Mouse (Mus musculus): Measurements from ENCODE around the gene Elmo2. TPM values are rescaled to one million over a fixed set of nuclear protein-coding genes. Genes with fewer than 3 reads are reported as not detected.
A peak's percentile ranks its signal among the peaks of the same experiment; 100 is the strongest.

The Elmo2 gene
- total RNA-seq, 4 experiments from 2014 or later, result 22.8 to 36.2 (median 31.4) TPM

DNA sequence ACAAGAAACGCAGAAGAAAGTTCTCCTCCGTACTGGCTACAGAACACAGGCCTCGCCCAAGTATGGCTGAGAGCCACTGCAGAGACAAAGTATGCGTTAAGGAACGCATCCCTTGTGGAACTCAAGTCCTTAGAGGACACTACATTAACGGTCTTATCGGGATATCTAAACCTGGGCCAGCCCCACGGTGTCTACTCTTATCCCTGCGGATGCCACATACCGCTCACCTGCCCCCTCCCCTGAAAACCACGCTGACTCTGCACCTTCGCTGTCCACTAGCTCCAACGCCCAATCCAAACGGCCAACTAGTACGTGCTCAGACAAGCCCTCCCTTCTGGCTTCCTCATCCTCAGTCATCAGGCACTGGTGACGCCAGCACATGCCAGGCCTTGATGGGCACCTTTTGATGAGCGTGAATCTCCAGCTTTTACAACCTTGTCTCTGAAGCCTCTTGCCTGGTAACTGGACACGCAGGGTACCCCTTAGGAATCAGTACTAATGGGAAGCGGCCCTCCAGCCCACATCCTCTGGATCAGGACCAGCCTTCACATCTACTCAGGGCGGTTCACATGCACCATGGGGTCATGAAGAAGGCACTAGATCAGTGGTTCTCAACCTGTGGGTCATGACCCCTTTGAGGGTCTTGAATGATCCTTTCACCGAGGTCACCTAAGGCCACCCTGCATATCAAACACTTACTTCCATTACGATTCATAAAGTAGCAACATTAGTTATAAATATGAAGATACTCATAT, 4.1 kb downstream of the Elmo2 start:
- no peak for DNase-seq

DNA sequence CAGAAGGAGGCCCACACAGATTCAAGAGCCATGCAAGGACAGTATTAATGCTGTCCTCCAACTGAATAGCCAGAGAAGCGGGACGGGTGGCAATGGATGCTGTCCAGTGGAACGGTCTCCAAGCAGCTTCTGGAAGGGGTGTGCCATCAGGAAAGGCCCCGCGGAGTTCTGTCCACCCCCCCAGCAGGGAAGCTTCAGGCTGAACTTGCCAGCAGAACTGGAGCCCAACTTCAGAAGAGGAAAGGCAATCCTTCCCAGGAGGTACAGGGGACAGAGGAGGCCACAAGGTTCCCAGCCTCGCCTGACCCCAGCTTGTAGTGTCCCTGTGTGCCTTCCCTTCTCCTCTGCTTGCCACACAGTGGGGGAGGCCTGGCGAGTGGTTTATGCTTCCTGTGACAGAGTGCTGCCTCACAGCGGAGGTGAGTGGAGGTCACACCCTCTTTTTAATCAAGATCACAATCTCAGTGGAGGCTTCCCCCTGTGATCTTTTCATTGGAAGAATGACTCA, 4.8 kb downstream of the Elmo2 start:
- no peak for DNase-seq

DNA sequence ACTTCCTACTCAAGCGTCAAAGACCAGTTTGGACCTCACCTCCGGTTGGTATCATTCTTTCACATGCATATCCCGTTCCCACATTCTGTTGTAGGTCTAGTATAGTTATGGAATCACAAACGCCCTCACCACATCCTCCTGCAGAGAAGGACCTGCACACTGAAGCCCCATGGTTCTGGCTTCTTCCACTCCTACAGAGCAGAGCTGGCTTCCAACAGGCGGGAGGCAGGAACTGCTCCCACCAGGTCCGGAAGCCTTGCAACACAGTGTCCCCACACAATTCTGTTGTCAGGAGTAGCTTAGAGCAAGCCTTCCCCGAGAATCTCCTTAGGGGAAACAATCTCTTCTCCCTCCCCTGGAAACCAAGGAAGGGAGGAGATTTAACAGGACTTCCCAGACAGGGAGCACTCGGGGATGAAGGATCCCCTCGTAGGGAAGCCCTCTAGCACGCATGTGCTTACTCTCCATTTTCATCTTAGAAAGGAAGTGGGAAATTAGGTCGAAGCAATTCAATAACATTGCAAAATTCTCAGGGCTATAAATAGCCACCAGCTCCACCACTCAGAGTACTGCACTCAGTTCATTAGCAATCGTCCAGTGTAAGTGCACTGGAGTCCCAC, 5.6 kb downstream of the Elmo2 start:
- no peak for DNase-seq

DNA sequence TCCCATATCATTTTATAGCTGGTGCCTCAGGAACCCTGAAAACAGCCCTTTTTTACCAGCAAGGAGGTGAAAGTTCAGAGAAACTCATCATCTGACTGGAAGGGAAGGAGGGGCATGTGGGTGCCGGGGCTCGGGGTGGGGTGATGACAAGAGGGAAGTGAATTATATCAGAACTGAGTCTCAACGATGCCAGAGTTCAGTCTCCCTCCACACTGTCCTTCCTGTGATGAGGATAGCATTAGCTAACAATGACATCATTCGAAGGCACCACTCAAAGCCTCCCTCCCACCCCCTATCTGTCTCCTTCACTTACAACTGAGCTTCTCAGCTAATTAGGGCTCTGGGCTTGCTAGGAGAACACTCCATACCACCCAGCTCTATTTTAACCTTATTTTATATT, 6.8 kb downstream of the Elmo2 start:
- no peak for DNase-seq

DNA sequence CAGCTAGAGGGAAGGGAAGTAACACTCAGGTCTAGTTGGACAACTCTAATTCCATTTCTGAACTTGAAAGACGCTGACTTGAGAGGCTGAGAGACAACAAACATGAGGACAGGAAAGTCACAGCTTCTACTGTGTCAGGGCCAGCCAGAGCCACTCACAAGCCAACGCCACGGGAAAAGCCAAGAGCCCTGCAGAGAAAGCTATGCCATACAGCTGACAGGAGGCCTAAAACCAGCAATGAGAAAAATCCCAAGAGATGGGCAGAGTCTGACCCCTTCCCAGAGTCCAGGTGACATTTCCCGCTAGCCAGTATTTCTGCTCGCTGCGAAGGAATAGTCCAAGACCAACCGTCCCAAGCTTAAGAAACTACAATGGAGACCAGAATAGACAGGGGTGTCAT, 7.3 kb downstream of the Elmo2 start:
- DNase-seq, result no peak

DNA sequence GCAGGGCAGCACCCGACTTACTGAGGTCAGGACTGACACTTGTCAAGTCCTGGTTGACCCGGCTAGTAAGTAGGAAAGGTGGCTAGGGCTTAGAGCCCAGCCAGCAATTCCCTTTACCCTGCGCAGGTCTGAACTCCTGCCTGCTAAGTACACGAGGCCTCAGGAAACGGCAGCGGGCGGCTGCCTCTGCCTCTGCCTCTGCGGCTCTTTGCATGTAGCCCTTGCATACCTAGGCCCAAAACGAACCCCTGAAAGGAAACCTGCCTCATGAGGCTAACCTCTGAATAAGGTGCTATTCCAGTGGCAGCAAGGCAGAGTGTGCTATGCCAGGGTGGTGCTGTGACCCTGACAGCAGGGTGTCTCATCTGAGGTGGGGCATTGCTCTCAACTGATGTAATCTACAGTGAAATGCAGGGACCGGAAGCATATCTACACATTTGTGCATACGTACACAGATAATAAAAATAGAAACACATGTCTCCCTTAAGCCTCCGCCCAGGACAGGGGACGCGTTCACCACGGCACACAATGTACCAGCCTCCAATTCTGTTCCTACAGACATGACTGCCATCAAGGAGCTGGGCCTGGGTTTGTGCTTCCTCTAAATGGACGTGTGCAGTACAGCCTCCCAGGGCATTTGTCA, 8.5 kb downstream of the Elmo2 start:
- DNase-seq, result no peak

DNA sequence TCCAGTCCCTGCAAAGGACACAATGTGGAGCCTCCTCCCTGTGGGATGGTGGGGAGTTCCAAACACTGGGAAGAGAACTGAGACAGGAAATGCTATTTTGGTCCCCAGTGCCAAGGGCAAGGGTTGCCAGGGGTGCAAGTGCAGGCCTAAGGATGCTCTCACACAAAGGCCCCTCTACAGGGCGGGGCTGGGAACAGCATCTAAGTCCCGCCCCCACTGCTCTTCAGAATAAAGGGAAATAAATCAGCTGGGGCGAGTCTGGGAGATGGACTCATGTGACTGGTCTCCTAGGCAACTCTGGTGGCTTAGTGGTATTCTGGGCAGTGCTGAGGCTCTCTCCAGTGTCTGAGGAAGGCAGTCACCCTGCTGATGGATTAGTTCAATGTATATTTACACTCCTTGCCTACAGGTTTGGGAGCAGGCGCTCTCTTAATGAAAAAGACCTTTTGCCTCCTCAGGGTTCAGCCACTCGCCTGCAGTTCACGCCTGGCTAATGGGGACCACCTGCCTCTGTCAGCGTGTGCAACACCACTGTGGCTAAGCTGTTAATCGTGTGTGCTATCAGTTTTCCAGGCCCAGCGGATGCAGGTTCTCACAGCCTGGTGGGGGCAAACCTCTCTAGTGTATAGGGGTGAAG, 9.3 kb downstream of the Elmo2 start:
- DNase-seq, result peak; percentile 46

DNA sequence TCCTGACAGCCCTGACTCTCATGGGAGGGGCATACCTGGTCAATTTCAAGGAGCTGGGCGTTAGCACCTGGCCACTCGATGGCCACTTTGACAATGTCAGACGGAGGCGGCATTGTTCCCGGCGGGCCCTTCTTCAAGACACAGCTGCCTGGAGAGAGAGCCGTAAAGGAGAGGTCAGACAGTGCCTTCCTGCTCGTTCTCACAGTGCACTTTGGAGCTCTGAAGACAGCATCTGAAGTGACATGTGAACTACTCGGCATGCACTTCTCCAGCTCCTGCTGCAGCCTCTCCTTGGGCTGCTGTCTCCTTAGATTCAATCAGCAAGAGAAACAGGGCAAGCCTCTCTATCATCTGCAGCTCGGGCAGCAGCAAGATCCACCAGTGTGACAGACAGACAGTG, 10.1 kb downstream of the Elmo2 start:
- DNase-seq, result no peak

DNA sequence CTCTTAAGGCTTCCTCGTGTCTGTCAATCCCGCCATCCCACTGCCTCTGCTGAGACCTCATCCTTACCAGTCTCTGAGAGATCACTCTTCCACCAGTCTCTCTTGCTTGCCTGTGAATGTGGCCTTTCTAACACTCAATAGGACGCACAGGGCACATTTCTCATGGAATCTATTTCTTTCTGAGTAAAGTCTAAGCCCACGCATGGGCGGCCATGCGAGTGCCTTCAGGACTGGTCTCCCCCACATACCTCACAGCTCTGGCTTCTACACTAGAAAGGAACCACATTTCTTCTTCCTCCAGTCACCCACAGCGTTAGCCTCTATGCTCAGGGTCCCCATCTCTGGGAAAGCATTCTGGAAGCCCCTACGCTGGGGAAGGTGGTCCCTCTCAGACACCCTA, 12.1 kb downstream of the Elmo2 start:
- DNase-seq, result no peak

DNA sequence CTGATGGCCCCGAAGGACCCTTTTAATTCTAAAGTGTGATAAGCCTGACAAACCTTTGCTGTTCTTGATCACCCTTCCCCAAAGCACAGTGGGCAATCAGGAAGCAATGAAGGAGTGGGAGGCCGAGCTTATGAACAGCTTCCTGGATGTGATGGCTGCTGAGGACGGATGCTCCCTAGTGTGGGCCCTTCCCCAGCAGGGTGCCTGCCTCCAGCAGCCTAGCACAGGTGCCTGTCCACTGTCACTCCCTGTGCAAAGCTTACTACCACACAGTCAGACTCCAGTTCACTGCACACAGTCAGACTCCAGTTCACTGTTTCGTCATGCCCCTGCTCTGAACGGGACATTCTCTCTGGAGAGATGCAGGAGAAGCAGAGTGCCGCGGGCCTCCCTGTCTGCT, 13.9 kb downstream of the Elmo2 start:
- DNase-seq, result no peak

DNA sequence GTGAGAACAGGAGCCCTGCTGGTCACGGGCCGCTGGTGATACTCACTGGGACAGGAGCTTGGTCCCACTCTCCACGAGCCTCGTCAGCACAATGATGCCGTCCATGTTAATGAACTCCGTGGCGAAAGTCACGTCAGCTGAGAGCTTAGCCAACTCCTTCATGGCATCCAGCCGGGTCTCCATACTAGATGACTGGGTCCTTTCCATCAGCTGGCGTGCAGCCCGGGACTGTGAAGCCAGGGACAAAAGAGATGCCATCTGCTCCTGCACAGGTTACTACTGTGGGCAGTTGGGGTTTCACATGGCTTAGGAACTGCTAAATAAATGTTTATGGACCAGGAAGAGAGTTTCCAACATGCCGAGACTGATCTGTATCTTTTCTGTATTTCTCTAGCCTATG, 14.7 kb downstream of the Elmo2 start:
- DNase-seq, result no peak

DNA sequence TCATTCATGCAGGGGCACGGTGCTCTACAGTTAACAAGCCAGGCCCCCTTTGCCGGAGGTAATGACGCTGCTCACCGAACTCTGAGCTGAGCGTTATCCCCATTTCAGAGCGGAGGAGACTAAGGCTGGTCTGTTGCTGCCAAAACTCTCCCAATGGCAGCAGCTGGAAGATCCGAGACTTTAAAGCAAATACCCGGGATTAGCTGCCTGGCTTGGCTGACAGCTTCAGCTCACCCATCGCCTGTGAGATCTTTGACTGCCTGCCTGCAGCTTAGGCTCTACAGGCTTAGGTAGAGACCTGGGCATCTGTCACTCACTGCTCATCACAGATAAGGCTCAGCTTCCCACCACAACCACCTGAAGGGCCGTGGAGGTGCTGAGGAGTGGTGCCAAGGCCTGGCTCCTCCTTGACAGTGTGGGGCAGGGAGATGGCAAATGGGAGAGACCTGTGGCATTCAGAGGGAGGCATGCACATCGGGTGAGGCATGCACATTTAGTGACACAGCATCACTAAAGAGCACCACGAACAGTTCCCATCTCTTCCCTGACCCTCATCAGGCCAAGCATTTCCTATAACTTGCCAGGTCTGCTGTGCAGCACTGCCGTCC, 15.4 kb downstream of the Elmo2 start:
- DNase-seq, result no peak

DNA sequence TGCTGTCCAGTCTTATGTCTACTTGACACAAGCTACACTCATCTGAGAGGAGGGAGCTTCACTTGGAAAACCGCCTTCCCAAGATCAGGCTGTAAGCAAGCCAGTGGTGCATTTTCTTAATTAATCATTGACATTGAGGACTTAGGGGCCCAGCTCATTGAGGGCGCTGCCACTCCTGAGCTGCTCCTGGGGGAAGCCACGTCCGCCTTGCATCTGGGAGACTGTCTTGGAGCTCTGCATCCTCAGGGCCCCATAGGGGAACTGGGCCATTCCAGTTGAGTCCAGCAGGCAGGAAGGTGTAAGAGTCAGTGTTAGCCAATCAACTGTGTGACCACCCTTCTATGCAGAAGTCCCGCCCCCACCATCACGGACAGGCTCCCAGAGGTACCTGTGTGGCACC, 18.5 kb downstream of the Elmo2 start:
- DNase-seq, result no peak

DNA sequence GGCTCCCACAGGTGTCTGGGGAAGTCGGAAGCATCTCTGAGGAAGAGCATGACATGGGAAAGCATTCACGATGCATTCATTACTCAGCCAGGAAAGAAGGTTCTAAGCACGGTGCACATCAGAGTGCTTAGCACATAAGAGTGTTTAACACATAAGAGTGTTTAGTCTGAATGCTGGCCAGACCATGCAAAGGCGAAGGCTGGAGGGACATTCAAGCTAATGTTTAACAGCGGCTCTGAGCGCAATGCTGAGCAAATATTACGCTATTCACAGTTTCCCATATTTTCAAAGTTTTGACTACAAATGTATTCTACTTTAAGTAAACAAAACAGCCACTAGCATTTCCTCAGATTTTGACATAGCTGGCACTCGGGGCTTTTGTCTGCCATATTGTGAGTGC, 20.8 kb downstream of the Elmo2 start:
- no peak for DNase-seq

DNA sequence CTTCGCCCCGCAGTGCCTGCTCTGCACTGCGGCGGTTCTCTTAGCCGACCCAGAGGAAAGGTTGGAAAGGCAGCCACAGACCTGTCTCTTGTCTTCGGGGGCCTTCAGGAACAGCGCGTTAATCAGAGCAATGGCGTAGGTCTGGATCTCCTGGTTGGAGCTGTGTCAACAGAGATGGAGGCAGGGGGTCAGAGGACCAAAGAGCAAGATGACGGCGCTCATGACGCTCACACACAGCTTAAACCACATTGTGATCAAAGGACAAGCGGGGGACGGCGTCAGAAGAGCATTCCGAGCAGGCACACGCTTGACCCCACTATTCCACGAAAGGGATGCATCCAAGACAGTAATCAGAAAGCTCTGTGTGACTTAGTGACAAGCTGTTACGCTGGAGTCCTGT, 21.5 kb downstream of the Elmo2 start:
- no peak for DNase-seq

DNA sequence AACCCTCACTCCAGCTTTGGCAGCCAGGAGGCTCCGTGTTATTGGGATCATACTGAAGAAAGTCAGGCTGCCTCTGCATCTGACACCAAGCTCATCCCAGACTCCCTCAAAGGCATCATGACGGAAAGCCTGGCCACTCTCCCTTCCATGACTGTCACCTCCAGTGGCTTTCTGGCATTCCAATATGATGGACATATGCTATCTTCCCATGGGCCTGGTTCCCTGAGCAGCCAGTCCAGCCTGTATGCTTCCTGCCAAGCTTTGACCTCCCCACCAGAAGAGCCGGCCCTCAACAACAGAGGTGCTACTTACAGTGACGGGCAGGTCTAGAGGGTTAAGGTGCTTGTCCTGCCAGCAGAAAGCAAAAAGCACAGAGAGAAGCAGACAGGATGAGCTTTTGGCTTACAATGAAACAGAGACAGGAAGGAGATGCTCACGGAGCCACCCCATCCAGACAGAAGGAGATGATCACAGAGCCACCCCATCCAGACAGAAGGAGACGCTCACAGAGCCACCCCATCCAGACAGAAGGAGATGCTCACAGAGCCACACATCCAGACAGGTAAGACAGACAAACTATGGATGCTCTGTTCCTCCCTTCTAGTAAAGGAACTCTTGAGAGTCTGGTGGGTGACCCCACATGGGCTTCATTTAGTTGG, 22.8 kb downstream of the Elmo2 start:
- no peak for DNase-seq

DNA sequence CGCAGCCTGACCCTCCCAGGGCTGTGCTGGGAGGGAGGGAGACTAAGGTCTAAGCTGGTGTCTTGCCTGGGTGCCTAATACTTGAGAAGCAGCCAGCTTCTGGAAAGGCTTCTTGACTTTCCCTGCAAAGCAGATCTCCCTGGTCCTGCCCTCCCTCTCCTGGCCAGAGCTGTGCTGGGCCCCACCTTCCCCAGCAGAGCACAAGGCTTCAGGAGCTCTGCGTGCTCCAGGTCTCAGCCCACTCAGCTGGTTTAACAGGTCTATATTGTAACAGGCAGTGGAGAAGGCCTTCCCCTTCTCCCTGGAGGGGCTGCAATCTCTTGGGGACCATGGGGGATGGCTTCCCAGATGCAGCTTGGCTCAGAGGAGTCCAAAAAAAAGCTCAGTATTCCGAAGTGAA, 24.9 kb downstream of the Elmo2 start:
- no peak for DNase-seq

DNA sequence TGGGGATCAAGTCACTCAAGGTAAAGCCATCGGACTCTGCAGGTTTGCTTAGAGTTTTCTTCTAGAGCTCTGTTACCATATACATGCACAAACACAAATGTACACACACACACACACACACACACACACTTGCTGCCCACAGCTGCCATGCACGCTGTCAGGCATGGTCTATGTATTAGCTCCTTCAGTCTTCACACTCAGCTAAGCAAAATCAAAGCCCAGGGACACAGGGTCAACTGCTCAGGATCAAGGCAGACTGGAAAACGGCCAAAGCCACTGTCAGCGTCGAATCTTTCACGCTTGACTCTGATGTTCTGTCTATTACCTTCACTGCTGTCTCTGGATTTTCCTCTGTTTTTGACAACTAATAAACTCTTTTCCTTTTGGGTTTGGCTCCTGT, 25.4 kb downstream of the Elmo2 start:
- DNase-seq, result no peak

DNA sequence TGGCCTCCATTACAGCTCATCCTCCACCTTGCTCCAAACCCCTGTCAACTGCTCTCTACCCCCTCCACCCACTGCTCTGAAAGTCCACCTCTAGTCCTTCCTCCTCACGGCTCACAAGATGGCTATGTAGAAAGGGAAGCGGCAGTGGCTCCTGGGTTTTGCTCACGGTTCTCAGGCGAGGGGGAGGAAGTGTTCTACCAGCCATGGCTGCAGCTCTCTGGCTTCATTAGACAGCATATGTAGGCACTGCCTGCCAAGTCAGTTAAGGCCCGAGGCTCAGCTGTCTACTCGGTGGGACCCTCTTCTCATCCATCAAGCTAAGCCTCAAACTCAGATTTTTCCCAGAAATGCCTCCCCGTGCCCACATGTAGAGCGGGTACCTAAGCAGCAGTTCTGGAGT, 25.9 kb downstream of the Elmo2 start:
- no peak for DNase-seq

DNA sequence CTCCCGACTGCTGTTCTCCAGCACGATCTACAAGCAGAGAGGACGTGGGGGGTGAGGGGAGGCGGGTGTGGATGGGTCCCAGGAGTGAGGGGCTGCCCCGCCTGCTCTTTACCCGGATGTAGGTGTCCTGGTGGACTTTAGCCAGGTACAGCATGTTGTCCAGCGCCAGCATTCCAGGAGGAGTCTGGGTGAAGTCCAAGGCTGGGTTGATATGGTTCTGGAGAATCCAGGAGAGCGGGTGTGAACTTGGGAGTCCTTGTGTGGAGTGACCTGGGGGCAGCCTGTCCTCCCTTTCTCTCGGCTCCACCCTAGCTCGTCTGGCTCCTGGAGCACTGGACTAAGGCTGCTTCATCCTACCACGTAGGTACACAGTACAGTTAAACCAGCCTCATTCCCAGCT, 28.9 kb downstream of the Elmo2 start:
- no peak for DNase-seq

DNA sequence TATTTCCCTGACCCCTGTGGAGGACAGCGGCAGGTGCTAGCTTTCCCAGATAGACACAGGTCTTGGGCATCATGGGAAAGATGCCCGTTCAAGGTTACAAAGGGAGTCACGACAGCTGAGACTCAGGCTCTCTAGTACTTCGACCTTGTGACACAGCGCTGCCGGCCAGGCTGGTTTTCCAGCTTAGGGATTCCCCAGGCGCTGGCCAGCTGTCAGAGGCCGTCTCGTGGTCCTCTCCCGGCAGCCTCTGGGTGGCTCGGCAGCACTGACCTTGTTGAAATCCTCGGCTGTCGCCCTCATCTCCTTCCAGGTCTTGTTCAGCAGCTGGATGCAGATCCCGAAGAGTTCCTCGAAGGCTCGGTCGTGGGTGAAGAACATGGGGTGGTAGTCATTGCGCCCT, 29.7 kb downstream of the Elmo2 start:
- DNase-seq, result peak; percentile 58

DNA sequence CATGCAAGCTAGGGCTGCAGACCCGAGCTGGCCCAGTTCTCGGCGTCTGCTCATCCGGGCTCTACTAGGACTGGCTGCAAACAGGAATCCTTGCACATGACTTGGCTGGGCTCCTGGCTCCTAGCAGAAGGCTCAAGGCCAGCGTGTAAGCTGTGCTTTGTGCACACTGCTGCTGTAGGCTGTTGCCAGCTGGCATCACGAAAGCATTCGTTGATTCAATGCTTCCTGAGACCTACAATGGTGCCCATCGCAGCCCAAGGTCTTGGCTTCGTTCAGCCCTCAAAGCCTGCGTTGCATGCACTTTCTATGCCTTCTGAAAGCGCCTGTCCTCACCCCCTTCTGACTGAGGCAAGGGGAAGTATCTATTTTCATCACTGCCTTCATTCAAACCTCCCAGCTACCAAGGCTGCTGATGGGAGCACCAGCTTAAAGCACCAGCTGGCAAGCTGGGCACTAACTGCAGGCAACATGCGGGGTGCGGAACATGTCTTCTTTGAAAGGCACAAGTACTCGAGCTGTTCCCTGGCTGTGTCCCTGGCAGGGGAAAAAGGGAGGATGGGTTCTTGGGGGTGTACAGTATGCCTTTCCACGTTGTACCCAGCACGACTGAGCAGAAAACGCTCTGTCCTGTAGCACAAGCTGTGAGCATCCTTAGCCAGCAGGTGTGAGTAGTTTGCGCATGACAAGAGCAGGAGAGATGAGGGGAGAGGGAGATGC, 37.8 kb downstream of the Elmo2 start:
- peak; percentile 90 for DNase-seq

Data from adrenal gland, adult 8-10 months (tissue).